Mouse (Mus musculus) megakaryocyte, embryonic 14.5 days (primary cell): ENCODE results near the gene Ltc4s. TPM values are rescaled to one million over a fixed set of nuclear protein-coding genes. Genes with fewer than 3 reads are reported as not detected.
A peak's percentile ranks its signal among the peaks of the same experiment; 100 is the strongest.

Source experiments
- H3K27me3 ChIP-seq: replicated peaks from 2 replicates; pipeline ENCODE3; 2012; ENCODE audit warnings: inconsistent platforms
- H3K36me3 ChIP-seq: replicated peaks from 2 replicates; pipeline ENCODE3; 2012; ENCODE audit warnings: low read length, inconsistent platforms, mixed read lengths
- H3K4me1 ChIP-seq: 2 replicates; pipeline ENCODE4 v1.6.1; 2012; ENCODE audit warnings: inconsistent platforms
- H3K4me3 ChIP-seq: replicated peaks from 2 replicates; pipeline ENCODE3; 2012; ENCODE audit warnings: moderate library complexity, mild to moderate bottlenecking, inconsistent platforms
- H3K9me3 ChIP-seq: 2 replicates; pipeline ENCODE4 v1.6.1; 2012; ENCODE audit warnings: inconsistent platforms
- FLI1 ChIP-seq: IDR thresholded peaks from 2 replicates; pipeline ENCODE4 v1.6.1; 2012; ENCODE audit warnings: low read length, inconsistent platforms, mixed read lengths
- GATA1 ChIP-seq: IDR thresholded peaks from 3 replicates; pipeline ENCODE4 v1.6.1; 2012; ENCODE audit warnings: mixed read lengths, low read length, inconsistent platforms, borderline replicate concordance
- polyA plus RNA-seq: library from polyadenylated mRNA; stranded (reverse); fragments of >175 nt; gene quantifications from 2 replicates; pipeline ENCODE4 v1.2.3, GENCODE M21; 2012; ENCODE audit warnings: low replicate concordance; ENCODE audit not compliant: insufficient read depth

Gene Ltc4s
- polyA plus RNA-seq, 1 experiment = 10.5 TPM

GRCm38 (mm10) chr11:50236540-50236936 lies 1.9 kb downstream of the Ltc4s start:
- no peak for TF ChIP-seq FLI1
- TF ChIP-seq GATA1 = no peak
- peaks cover 4% of the 10 kb centered on the region for H3K27me3 ChIP-seq
- peaks cover 73% of the 10 kb centered on the region for H3K4me1 ChIP-seq
- H3K4me3 ChIP-seq = peak overlapping the region; percentile 95
- no peaks in the 10 kb centered on the region for H3K9me3 ChIP-seq
- peaks cover 43% of the 10 kb centered on the region for H3K36me3 ChIP-seq

GRCm38 (mm10) chr11:50234606-50235005 lies 3.8 kb downstream of the Ltc4s start:
- no peak for TF ChIP-seq GATA1
- TF ChIP-seq FLI1 = no peak
- no peak overlapping the region for H3K4me3 ChIP-seq
- H3K4me1 ChIP-seq = peaks cover 68% of the 10 kb centered on the region
- no peaks in the 10 kb centered on the region for H3K9me3 ChIP-seq
- H3K27me3 ChIP-seq = peaks cover 4% of the 10 kb centered on the region
- peaks cover 61% of the 10 kb centered on the region for H3K36me3 ChIP-seq

- TF ChIP-seq GATA1 (no peak), FLI1 (no peak)
- H3K4me3 ChIP-seq = no peak overlapping the region
- H3K4me1 ChIP-seq = peaks cover 68% of the 10 kb centered on the region
- H3K27me3 ChIP-seq = peaks cover 4% of the 10 kb centered on the region
- H3K9me3 ChIP-seq = no peaks in the 10 kb centered on the region
- H3K36me3 ChIP-seq = peaks cover 67% of the 10 kb centered on the region
Observed at GRCm38 (mm10) chr11:50233993-50234392, 4.4 kb downstream of the Ltc4s start.

- H3K36me3 ChIP-seq = peaks cover 74% of the 10 kb centered on the region
- peak overlapping the region; percentile 28 for H3K4me3 ChIP-seq
- H3K27me3 ChIP-seq = peaks cover 4% of the 10 kb centered on the region
- TF ChIP-seq GATA1 (no peak), FLI1 (no peak)
- H3K9me3 ChIP-seq = no peaks in the 10 kb centered on the region
- H3K4me1 ChIP-seq = peaks cover 68% of the 10 kb centered on the region
Observed at GRCm38 (mm10) chr11:50233022-50233421, 5.4 kb downstream of the Ltc4s start.

- Histone ChIP-seq H3K4me3 (no peak overlapping the region), H3K27me3 (no peaks in the 10 kb centered on the region), H3K36me3 (peaks cover 83% of the 10 kb centered on the region), H3K9me3 (no peaks in the 10 kb centered on the region), H3K4me1 (peaks cover 68% of the 10 kb centered on the region)
- TF ChIP-seq FLI1 = no peak
- no peak for TF ChIP-seq GATA1
Observed at GRCm38 (mm10) chr11:50231411-50231810, 7.0 kb downstream of the Ltc4s start.

GRCm38 (mm10) chr11:50230481-50231304 lies 7.7 kb downstream of the Ltc4s start:
- Histone ChIP-seq H3K4me3 (peak overlapping the region; percentile 38), H3K4me1 (peaks cover 70% of the 10 kb centered on the region), H3K27me3 (no peaks in the 10 kb centered on the region), H3K36me3 (peaks cover 81% of the 10 kb centered on the region), H3K9me3 (no peaks in the 10 kb centered on the region)
- TF ChIP-seq FLI1 = no peak
- TF ChIP-seq GATA1 = no peak

GRCm38 (mm10) chr11:50229252-50229910 lies 9.0 kb downstream of the Ltc4s start:
- TF ChIP-seq FLI1 = no peak
- no peak for TF ChIP-seq GATA1
- Histone ChIP-seq H3K4me1 (peaks cover 73% of the 10 kb centered on the region), H3K36me3 (peaks cover 69% of the 10 kb centered on the region)

GRCm38 (mm10) chr11:50228772-50229171 lies 9.6 kb downstream of the Ltc4s start:
- no peaks in the 10 kb centered on the region for H3K27me3 ChIP-seq
- peaks cover 63% of the 10 kb centered on the region for H3K36me3 ChIP-seq
- no peaks in the 10 kb centered on the region for H3K9me3 ChIP-seq
- H3K4me3 ChIP-seq = peak overlapping the region; percentile 38
- TF ChIP-seq GATA1 = no peak
- TF ChIP-seq FLI1 = no peak
- peaks cover 79% of the 10 kb centered on the region for H3K4me1 ChIP-seq

More at GRCm38 (mm10) chr11:50229252-50229910, 9.0 kb downstream of the Ltc4s start:
- Histone ChIP-seq H3K9me3 (no peaks in the 10 kb centered on the region), H3K27me3 (no peaks in the 10 kb centered on the region), H3K4me3 (peak overlapping the region; percentile 18)

- H3K9me3 ChIP-seq = no peaks in the 10 kb centered on the region
- H3K27me3 ChIP-seq = no peaks in the 10 kb centered on the region
- H3K4me3 ChIP-seq = peak overlapping the region; percentile 64
- peaks cover 84% of the 10 kb centered on the region for H3K4me1 ChIP-seq
- TF ChIP-seq GATA1 (no peak), FLI1 (no peak)
- H3K36me3 ChIP-seq = peaks cover 54% of the 10 kb centered on the region
Observed at GRCm38 (mm10) chr11:50227736-50228135, 10.7 kb downstream of the Ltc4s start.

- peaks cover 52% of the 10 kb centered on the region for H3K36me3 ChIP-seq
- H3K4me3 ChIP-seq = peak overlapping the region; percentile 97
- H3K9me3 ChIP-seq = no peaks in the 10 kb centered on the region
- peaks cover 83% of the 10 kb centered on the region for H3K4me1 ChIP-seq
- H3K27me3 ChIP-seq = no peaks in the 10 kb centered on the region
- no peak for TF ChIP-seq GATA1
- no peak for TF ChIP-seq FLI1
Observed at GRCm38 (mm10) chr11:50227226-50227625, 11.2 kb downstream of the Ltc4s start.
